Comparison of ENCODE assay signal across 14 mouse cellular contexts in genomic region chr5:139209685-139210026, GRCm38 (mm10). TPM values are rescaled to one million over a fixed set of nuclear protein-coding genes. Genes with fewer than 3 reads are reported as not detected.
A peak's percentile ranks its signal among the peaks of the same experiment; 100 is the strongest.
DNase-seq lines count a peak whose midpoint lies in the region; ATAC-seq and TF ChIP-seq lines count a peak whose summit lies in the region.
"Had no signal": no experiment of that assay in that cellular context is flagged by ENCODE, and none has a peak within 500 bp of the region (broad histone marks: within the 10 kb centered on the region; RNA-seq: fewer than 3 reads in every experiment).

No protein-coding gene starts in this region.

- no peak overlapping the region for H3K9ac ChIP-seq in intestine, postnatal 0 days (ENCODE audit: low read depth, low read length)
- H3K9ac ChIP-seq: embryonic facial prominence, embryonic 12.5 days; forebrain, embryonic 13.5 days; forebrain, embryonic 15.5 days had no signal

- no peak for TF ChIP-seq CTCF in kidney, adult 2 months (conservative IDR thresholded peaks at IDR 0.05; ENCODE audit: insufficient read depth, insufficient read length, low read depth, low read length)
- TF ChIP-seq CTCF in intestine, postnatal 0 days (IDR thresholded peaks at IDR 0.05; ENCODE audit: low read depth), result no peak
- TF ChIP-seq CTCF in small intestine, adult 2 months (IDR thresholded peaks at IDR 0.05; ENCODE audit: extremely low read depth, insufficient read length, insufficient replicate concordance, low read depth, low read length), result no peak

- TF ChIP-seq POLR2A in kidney, adult 2 months (IDR thresholded peaks at IDR 0.05; ENCODE audit: low read depth, low read length), result no peak
- TF ChIP-seq POLR2A in small intestine, adult 2 months (IDR thresholded peaks at IDR 0.05; ENCODE audit: low read depth, low read length), result no peak

- peak; percentile 25 for DNase-seq in kidney, adult 2 months
- DNase-seq in kidney, postnatal 4 days, result no peak
- DNase-seq in ovary, adult 18-20 months (ENCODE audit: low spot score), result no peak
- DNase-seq: adrenal gland, adult 2 months; adrenal gland, postnatal 10 days; adrenal gland, postnatal 25 days; cerebellum, adult 11-12 months had no signal

- H3K4me1 ChIP-seq in kidney, adult 2 months (ENCODE audit: control insufficient read depth, insufficient read depth, low read length), result peaks cover 15% of the 10 kb centered on the region
- no peaks in the 10 kb centered on the region; the same call in 1 of the 2 replicates for H3K4me1 ChIP-seq in intestine, postnatal 0 days (replicated peaks; ENCODE audit: control insufficient read depth, insufficient read depth, low read length)
- H3K4me1 ChIP-seq in small intestine, adult 2 months (ENCODE audit: control insufficient read depth, insufficient read depth, insufficient read length, low read length), result peaks cover 34% of the 10 kb centered on the region
- H3K4me1 ChIP-seq: forebrain, embryonic 15.5 days had no signal

- H3K27ac ChIP-seq in kidney, adult 2 months (ENCODE audit: insufficient read depth, low read depth, low read length), result peak overlapping the region; percentile 56; the same call in 1 of the 2 replicates
- H3K27ac ChIP-seq in intestine, postnatal 0 days (ENCODE audit: low read depth, low read length), result no peak overlapping the region
- H3K27ac ChIP-seq in small intestine, adult 2 months (ENCODE audit: insufficient read depth, low read depth, low read length), result peak overlapping the region; percentile 48
- H3K27ac ChIP-seq: embryonic facial prominence, embryonic 10.5 days; embryonic facial prominence, embryonic 12.5 days; forebrain, embryonic 13.5 days; forebrain, embryonic 15.5 days had no signal

- H3K36me3 ChIP-seq in kidney, adult 2 months (ENCODE audit: control insufficient read depth, insufficient read depth, low read length), result no peaks in the 10 kb centered on the region
- H3K36me3 ChIP-seq in intestine, postnatal 0 days (ENCODE audit: control insufficient read depth, insufficient read depth), result peaks cover under 1% of the 10 kb centered on the region; the same call in 1 of the 2 replicates
- H3K36me3 ChIP-seq in small intestine, adult 2 months (ENCODE audit: control insufficient read depth, insufficient read depth, low read length), result peaks cover under 1% of the 10 kb centered on the region
- H3K36me3 ChIP-seq: forebrain, embryonic 15.5 days had no signal

- H3K4me3 ChIP-seq in kidney, adult 2 months (ENCODE audit: insufficient read depth, low read depth, low read length), result no peak overlapping the region
- H3K4me3 ChIP-seq in intestine, postnatal 0 days (ENCODE audit: low read depth, low read length), result no peak overlapping the region
- H3K4me3 ChIP-seq in small intestine, adult 2 months (ENCODE audit: low read depth, low read length), result no peak overlapping the region
- H3K4me3 ChIP-seq: embryonic facial prominence, embryonic 10.5 days; embryonic facial prominence, embryonic 12.5 days; forebrain, embryonic 13.5 days; forebrain, embryonic 15.5 days had no signal

- no peak overlapping the region for H3K4me2 ChIP-seq in intestine, postnatal 0 days (replicated peaks; ENCODE audit: low read depth)
- H3K4me2 ChIP-seq: embryonic facial prominence, embryonic 12.5 days; forebrain, embryonic 13.5 days; forebrain, embryonic 15.5 days had no signal

- H3K27me3 ChIP-seq in kidney, adult 2 months (replicated peaks; ENCODE audit: control insufficient read depth, insufficient read depth, low read length), result no peaks in the 10 kb centered on the region
- no peaks in the 10 kb centered on the region for H3K27me3 ChIP-seq in intestine, postnatal 0 days (replicated peaks; ENCODE audit: control insufficient read depth, insufficient read depth, low read length)
- H3K27me3 ChIP-seq in small intestine, adult 2 months (ENCODE audit: control insufficient read depth, insufficient read depth, low read length), result no peaks in the 10 kb centered on the region
- H3K27me3 ChIP-seq: embryonic facial prominence, embryonic 12.5 days; forebrain, embryonic 13.5 days; forebrain, embryonic 15.5 days had no signal

- peak; percentile 42 for ATAC-seq in intestine, postnatal 0 days
- ATAC-seq in cerebellum, adult (ENCODE audit: insufficient number of reproducible peaks, low FRiP score, low TSS enrichment), result no peak
- ATAC-seq: forebrain, embryonic 13.5 days; forebrain, embryonic 15.5 days had no signal

- H3K9me3 ChIP-seq in intestine, postnatal 0 days (ENCODE audit: control insufficient read depth), result no peaks in the 10 kb centered on the region
- H3K9me3 ChIP-seq: embryonic facial prominence, embryonic 10.5 days; embryonic facial prominence, embryonic 12.5 days; forebrain, embryonic 13.5 days; forebrain, embryonic 15.5 days had no signal

- WGBS in kidney, adult 2 months, result 70% methylated on average over 7 of the region's 7 CpGs
- WGBS in intestine, postnatal 0 days, result 66% methylated on average over 7 of the region's 7 CpGs
- WGBS in small intestine, adult 2 months, result 44% methylated on average over 7 of the region's 7 CpGs

RNA-seq across cellular contexts. Expression of gene Sun1, which starts 9.2 kb away (rescaled TPM):
- polyA plus RNA-seq in kidney, adult 2 months (2012; rRNA removed), result 40.0 and 41.0 TPM in 2 replicates
- 12.2 and 13.4 TPM in 2 replicates for polyA plus RNA-seq in intestine, postnatal 0 days (2015; fragmentation: Nextera tagmentation; extraction: Ambion mirVana)
- 15.4 and 27.5 TPM in 2 replicates for polyA plus RNA-seq in small intestine, adult 2 months (2012; rRNA removed)

RNA-seq across cellular contexts. Expression of gene Get4, which starts 42.5 kb away (rescaled TPM):
- 79.3 and 96.2 TPM in 2 replicates for polyA plus RNA-seq in kidney, adult 2 months (2012; rRNA removed)
- polyA plus RNA-seq in intestine, postnatal 0 days (2015; fragmentation: Nextera tagmentation; extraction: Ambion mirVana), result 127 and 129 TPM in 2 replicates
- 82.6 and 240 TPM in 2 replicates for polyA plus RNA-seq in small intestine, adult 2 months (2012; rRNA removed)

RNA-seq across cellular contexts. Expression of gene Dnaaf5, which starts 59.6 kb away (rescaled TPM):
- polyA plus RNA-seq in kidney, adult 2 months (2012; rRNA removed), result 16.3 and 17.5 TPM in 2 replicates
- 2.5 and 2.9 TPM in 2 replicates for polyA plus RNA-seq in intestine, postnatal 0 days (2015; fragmentation: Nextera tagmentation; extraction: Ambion mirVana)
- polyA plus RNA-seq in small intestine, adult 2 months (2012; rRNA removed), result 12.0 and 16.4 TPM in 2 replicates

RNA-seq across cellular contexts. Expression of gene Prkar1b, which starts 59.9 kb away (rescaled TPM):
- 6.4 and 7.1 TPM in 2 replicates for polyA plus RNA-seq in kidney, adult 2 months (2012; rRNA removed)
- 10.0 and 10.9 TPM in 2 replicates for polyA plus RNA-seq in intestine, postnatal 0 days (2015; fragmentation: Nextera tagmentation; extraction: Ambion mirVana)
- polyA plus RNA-seq in small intestine, adult 2 months (2012; rRNA removed), result 2.2 and 3.8 TPM in 2 replicates
